Mouse (Mus musculus): ENCODE measurements around the gene Mak. TPM values are rescaled to one million over a fixed set of nuclear protein-coding genes. Genes with fewer than 3 reads are reported as not detected.

Gene Mak
- total RNA-seq, 2 experiments from 2014 or later, result 0.10 TPM; not detected in 1

GRCm38 (mm10) chr13:41073819-41074218 lies 5.7 kb downstream of the Mak start:
- ATAC-seq (replicated peaks; ENCODE audit: poor library complexity), result peak; percentile 70

- ATAC-seq (replicated peaks; ENCODE audit: poor library complexity), result no peak
These were observed 7.9 kb downstream of the Mak start for GRCm38 (mm10) chr13:41071617-41072016.

DNA sequence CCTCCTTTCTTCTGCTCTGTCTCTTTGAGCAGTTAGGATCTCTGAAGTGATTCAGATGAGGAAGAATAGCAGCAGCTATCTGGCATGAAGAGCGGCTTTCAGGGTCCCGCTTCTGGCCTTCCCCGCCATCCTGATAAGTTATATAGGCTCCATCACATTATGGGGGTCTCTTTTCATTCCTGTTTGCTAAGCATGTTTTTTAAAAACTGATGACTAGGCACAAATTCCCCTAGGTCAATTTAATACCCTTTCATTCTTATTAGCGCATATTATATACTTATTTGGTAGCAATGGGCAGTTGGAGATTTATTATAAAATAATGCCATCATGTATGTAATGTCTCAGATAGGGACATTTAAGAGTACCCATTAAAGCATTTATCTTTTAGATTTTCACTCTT lies 11.9 kb downstream of the Mak start:
- ATAC-seq (replicated peaks; ENCODE audit: poor library complexity), result no peak

DNA sequence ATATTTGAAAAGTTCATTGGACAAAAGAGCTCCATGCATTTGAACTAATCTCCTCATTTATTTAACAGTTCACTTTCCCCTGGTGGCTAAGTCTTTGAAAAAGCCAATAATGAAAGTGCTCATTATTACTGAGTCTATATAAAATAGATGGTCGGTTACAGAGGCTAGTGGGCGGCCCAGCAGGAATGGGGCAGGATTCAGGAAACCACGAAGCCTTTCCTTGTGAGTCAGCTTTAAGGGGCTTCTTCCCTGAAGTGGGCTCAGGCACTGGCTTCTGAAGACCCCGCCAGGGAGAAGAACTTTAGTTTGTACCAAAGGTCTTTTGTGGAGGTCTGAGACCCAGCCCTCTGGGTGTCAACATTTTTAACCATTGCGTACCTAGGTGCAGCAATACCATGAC lies 27.5 kb downstream of the Mak start:
- ATAC-seq (replicated peaks; ENCODE audit: poor library complexity), result no peak

DNA sequence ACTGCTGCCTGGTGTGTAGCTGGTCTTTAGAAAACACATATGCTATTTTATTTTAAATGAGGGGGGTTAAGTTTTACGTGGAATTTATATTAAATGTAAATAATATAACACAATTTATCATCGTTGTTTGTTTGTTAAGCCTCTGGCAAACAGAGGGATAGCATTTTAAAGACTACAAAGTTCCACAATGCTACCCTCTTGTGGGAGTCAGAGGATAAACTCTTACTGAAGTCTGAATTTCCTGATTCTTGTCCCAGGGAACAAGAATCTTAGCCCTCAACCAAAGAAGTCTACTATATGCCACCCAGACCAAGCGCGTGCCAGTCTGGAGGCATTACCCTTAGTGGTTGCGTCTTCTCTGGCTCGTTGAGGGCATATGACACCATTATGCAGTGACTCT lies 32.2 kb downstream of the Mak start:
- no peak for ATAC-seq (replicated peaks; ENCODE audit: poor library complexity)

DNA sequence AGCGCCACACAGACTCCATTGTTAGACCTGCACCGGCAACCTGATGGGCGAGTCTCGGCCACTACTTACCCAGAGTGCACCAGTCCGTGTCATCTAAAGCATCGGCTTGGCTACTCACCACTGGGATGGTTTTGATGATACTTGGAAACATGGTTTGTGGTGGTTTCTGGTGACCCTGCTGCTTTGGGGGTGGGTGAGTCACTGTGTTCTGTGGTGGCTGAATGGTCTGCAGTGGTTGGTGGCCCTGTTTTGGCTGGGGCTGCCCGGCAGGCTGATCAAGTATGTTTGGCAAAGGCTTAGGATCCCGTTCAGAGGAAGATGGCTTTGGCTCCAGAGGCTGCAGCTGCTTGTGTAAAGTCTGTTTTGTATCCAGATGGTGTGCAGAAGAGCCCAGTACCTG lies 33.6 kb downstream of the Mak start:
- no peak for ATAC-seq (replicated peaks; ENCODE audit: poor library complexity)

GRCm38 (mm10) chr13:41042511-41042910 lies 37.0 kb downstream of the Mak start:
- ATAC-seq (replicated peaks; ENCODE audit: poor library complexity), result no peak

- peak; percentile 26; the same call in 1 of the 2 replicates for ATAC-seq (replicated peaks; ENCODE audit: poor library complexity)
These were observed 49.4 kb downstream of the Mak start for GRCm38 (mm10) chr13:41030098-41030497.

GRCm38 (mm10) chr13:41022099-41022498 lies 57.4 kb downstream of the Mak start:
- ATAC-seq (replicated peaks; ENCODE audit: poor library complexity), result no peak

- ATAC-seq (replicated peaks; ENCODE audit: poor library complexity), result no peak
These were observed 57.9 kb downstream of the Mak start for GRCm38 (mm10) chr13:41021607-41022006.

GRCm38 (mm10) chr13:41020494-41020893 lies 59.0 kb downstream of the Mak start:
- ATAC-seq (replicated peaks; ENCODE audit: poor library complexity), result peak; percentile 23

DNA sequence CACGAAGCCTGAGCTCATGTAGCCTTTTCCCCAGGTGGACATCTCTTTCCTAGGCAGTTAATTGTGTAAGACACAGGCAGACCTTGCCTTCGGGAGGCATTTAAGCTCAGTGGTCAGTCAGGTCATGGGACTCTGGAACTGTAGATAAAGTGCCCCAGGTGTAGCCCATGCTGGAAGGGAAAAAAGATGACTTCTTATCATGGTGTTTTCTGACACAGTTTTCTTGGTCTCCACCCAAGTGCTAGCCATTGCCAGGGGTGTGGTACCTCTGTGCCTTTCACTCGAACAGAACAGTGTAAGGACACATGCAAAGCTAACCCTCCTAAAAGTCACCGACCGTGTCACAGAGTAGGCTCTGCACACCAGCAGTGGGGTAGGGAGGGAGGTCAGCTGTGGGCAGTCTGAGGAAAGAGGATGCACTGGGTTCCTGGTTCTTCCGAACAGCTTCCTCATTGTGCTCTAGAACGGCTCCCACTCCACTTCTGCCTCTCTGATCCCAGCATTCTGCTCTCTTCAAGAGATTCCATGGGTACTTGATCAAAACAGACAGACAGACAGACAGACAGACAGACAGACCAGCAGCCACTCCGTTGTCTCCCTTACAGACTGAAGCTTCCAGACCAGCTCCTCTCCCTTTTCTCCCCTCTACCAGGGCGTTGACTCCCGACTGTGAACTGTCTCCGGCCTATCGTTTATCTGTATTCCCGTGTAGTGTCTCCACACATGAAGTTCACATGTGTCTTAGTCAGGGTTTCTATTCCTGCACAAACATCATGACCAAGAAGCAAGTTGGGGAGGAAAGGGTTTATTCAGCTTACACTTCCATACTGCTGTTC lies 60.5 kb downstream of the Mak start:
- ATAC-seq (replicated peaks; ENCODE audit: poor library complexity), result peak; percentile 4; the same call in 1 of the 2 replicates

DNA sequence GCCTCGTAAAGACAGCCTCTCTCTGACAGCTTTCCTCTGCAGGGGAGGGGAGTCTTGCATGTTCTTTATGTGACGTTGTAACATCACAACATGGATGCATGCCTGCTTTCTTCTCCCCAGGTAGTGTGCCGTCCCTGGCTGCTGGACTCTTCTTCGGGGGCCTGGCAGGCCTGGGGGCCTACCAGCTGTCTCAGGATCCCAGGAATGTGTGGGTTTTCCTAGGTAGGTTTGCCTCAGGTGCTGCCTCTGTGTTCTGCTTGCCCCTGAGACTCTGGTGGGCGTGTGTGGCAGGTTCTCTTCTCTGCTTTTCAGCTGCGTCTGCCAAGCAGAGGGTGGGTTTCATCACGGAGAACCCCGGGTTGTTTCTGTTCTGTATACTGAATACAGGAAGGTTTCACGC lies 61.3 kb downstream of the Mak start:
- ATAC-seq (replicated peaks; ENCODE audit: poor library complexity), result no peak

DNA sequence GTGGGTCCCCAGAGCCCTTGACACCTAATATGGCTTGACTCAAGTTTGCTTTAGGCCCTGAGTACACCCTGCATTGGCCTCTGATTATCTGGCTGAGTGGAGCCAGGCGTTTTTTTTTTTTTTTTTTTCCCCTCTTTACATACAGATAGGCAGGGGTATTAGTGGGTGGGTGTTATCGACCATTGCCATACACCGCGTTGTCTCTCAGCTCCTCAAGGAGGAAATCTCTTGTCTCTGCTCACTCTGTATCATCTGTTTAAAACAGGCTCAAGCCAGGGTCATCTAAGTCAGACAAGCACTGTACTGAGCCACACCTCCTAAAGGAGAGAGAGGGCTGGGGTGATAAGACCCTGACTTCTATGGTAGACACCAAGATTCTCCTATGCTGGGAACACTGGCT lies 61.7 kb downstream of the Mak start:
- ATAC-seq (replicated peaks; ENCODE audit: poor library complexity), result peak; percentile 58

GRCm38 (mm10) chr13:41016797-41017405 lies 62.6 kb downstream of the Mak start:
- ATAC-seq (replicated peaks; ENCODE audit: poor library complexity), result no peak

- ATAC-seq (replicated peaks; ENCODE audit: poor library complexity), result peak; percentile 83
These were observed 63.5 kb downstream of the Mak start, which contains the start of gene Tmem14c for GRCm38 (mm10) chr13:41015829-41016634. Tmem14c (plus strand) TSS chr13:41016292.

DNA sequence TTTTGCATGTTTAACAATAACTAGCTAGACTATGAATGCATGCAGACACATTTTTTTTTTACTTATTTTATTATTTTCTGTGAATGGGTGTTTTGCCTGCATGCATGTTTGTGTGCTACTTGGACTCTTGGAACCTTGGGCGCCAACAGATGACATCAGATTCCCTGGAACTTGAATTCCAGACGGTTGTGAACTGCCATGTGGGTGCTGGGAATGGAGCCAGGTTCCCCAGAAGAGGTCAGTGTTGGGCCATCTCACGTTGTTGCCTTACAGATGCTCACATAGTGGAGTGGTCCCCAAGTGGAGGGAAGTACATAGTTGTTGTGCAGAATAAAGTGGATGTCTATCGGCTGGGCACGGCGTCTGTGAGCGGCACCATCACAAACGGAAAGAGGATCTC lies 70.6 kb downstream of the Mak start:
- 0 out of 2 replicates have a peak, but pooled peaks have one; percentile 29 for ATAC-seq (replicated peaks; ENCODE audit: poor library complexity)

GRCm38 (mm10) chr13:41008271-41008670 lies 71.2 kb downstream of the Mak start:
- no peak for ATAC-seq (replicated peaks; ENCODE audit: poor library complexity)

- ATAC-seq (replicated peaks; ENCODE audit: poor library complexity), result no peak
These were observed 73.3 kb downstream of the Mak start for GRCm38 (mm10) chr13:41006244-41006643.

- ATAC-seq (replicated peaks; ENCODE audit: poor library complexity), result no peak
These were observed 77.5 kb downstream of the Mak start for GRCm38 (mm10) chr13:41002001-41002400.

GRCm38 (mm10) chr13:41000926-41001639 lies 78.4 kb downstream of the Mak start, which contains the start of gene Pak1ip1:
Pak1ip1 (plus strand) TSS chr13:41001023.
- peak; percentile 94 for ATAC-seq (replicated peaks; ENCODE audit: poor library complexity)
